Mouse (Mus musculus) midbrain, embryonic 14.5 days (tissue): ENCODE data around the gene Vps37b. TPM values are rescaled to one million over a fixed set of nuclear protein-coding genes. Genes with fewer than 3 reads are reported as not detected.

Source experiments
- ATAC-seq: fragments of 200-750 bp; cut with Nextera tagmentation; 2 replicates; pipeline ENCODE4 v1.8.0; 2017; ENCODE audit warnings: moderate number of reproducible peaks, moderate library complexity; ENCODE audit not compliant: low FRiP score, low TSS enrichment
- DNase-seq: peaks from one replicate; pipeline ENCODE4 v3.0.0-alpha.2; 2015
- H3K27ac ChIP-seq: fragments of 300-500 bp; sonication (generic); replicated peaks from 2 replicates; pipeline ENCODE4 v1.5.1; 2014; ENCODE audit warnings: mild to moderate bottlenecking, low read depth, low read length, moderate library complexity
- H3K27me3 ChIP-seq: fragments of 300-500 bp; sonication (generic); 2 replicates; pipeline ENCODE4 v1.6.1; 2014; ENCODE audit warnings: low read length, control low read depth, mixed read lengths; ENCODE audit not compliant: control insufficient read depth, insufficient read depth
- H3K36me3 ChIP-seq: fragments of 300-500 bp; sonication (generic); 2 replicates; pipeline ENCODE4 v1.6.1; 2014; ENCODE audit warnings: low read length, control low read depth; ENCODE audit not compliant: control insufficient read depth, insufficient read depth
- H3K4me1 ChIP-seq: fragments of 300-500 bp; sonication (generic); 2 replicates; pipeline ENCODE4 v1.6.1; 2014; ENCODE audit warnings: mild to moderate bottlenecking, antibody characterized with exemption, low read length, control low read depth; ENCODE audit not compliant: control insufficient read depth, insufficient read depth
- H3K4me2 ChIP-seq: fragments of 300-500 bp; sonication (generic); 2 replicates; pipeline ENCODE4 v1.6.1; 2014; ENCODE audit warnings: mild to moderate bottlenecking, low read length, moderate library complexity
- H3K4me3 ChIP-seq: fragments of 300-500 bp; sonication (generic); replicated peaks from 2 replicates; pipeline ENCODE4 v1.5.1; 2014; ENCODE audit warnings: low read depth, low read length
- H3K9ac ChIP-seq: fragments of 300-500 bp; sonication (generic); replicated peaks from 2 replicates; pipeline ENCODE4 v1.6.1; 2014; ENCODE audit warnings: mild to moderate bottlenecking, low read length, moderate library complexity
- H3K9me3 ChIP-seq: fragments of 300-500 bp; sonication (generic); 2 replicates; pipeline ENCODE4 v1.6.1; 2016; ENCODE audit warnings: low read length, control low read depth, mixed read lengths; ENCODE audit not compliant: control insufficient read depth
- WGBS: fragments of 180-500 bp; shearing (Covaris S2); extraction: QIAGEN DNeasy Blood & Tissue Kit; methylation state at CpG from one replicate; pipeline ENCODE4 v1.1.7; 2014; 5-methylcytosine and 5-hydroxymethylcytosine counted together
- polyA plus RNA-seq: library from polyadenylated mRNA; unstranded; fragments of >200 nt; fragmentation: Nextera tagmentation; extraction: Ambion mirVana; gene quantifications from 2 replicates; pipeline ENCODE4 v1.2.1, GENCODE M21; 2014

Gene Vps37b
- polyA plus RNA-seq, 1 experiment from 2014 or later: 72.4 TPM

DNA sequence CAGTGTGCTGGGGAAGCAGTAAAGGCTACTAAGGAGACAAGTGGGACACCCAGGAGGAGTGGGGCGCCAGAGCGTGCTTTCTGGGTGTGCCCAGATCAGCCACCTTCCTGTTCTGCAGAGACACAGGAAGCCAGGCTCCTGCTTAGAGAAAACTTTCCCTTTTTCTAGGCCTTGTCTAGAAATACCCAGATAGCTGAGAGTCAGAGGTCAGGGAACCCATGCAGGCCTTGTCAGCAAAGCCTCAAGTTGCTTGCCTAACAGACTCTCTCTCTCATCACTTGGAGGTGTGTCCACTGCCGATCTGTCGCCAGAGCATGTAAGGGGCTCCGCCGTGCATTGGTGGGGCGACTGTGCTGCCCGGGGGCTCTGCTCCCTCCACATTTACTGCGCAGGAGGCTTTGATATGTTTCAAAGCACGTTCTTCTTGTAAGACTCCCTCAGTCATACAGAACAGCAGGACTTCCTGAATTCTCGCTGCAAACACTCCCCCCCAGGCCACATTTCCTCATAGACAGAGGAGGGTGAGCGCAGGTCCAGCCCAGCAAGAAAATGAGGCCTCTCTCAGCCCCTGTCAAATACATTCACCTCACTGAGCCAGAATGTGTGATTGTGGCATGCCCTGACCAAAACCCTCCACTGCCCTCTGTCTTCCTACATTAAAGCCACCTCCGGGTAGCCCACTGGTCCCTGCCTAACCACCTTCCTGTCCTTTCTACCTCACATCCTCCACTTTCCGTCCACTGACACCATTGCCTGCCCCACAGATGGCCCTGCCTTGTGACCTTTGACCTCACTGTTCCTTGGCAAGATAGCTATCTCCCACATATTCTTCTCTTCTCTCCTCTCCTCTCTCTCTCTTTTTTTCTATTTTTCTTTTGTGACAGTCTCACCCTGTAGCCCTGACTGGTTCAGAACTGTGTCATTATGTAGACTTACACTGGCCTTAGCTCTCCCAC, 18.3 kb upstream of the Vps37b start:
- Histone ChIP-seq H3K4me3 (no peak overlapping the region), H3K4me1 (0 out of 2 replicates have a peak, but pooled peaks cover 4% of the 10 kb centered on the region), H3K27me3 (no peaks in the 10 kb centered on the region), H3K36me3 (no peaks in the 10 kb centered on the region), H3K9ac (no peak overlapping the region), H3K9me3 (no peaks in the 10 kb centered on the region), H3K4me2 (no peak overlapping the region), H3K27ac (peak overlapping the region; percentile 34; the same call in 1 of the 2 replicates)
- 54% methylated on average over 14 of the region's 14 CpGs for WGBS
- no peak for DNase-seq
- ATAC-seq: no peak

DNA sequence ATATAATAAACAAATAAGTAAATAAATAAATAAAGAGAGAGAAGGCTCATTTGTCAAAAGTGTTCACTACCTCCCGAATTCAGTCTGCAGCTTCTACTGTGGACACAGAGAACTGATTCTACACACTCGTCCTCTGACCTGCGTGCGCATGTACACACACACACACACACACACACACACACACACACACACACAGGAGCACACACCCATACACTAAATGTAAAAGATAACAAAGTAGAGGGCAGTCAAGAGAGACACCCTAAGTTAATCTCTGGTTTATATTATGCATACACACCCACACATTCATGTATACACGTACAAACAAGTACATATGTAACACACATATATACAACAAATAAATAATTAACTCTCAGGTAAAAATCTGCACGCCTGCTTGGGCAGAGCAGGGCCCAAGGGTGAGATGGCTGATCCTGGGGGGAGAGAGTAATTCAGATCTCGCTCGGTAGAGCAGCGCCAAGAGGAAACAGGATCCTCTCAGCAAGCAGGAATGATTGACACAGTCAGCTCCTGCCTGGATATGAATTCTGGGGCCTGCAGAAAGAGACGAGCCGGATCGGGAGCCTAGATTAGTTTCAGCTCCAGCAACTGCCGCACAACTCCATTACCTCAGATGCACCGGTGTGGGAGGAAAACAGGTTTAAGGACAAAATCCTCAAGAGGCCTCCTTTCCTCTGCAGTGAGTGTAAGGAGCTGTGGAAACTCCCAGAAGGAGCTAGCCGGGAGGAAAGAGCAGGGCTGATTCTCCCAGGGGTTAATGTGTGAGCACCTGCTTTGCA, 17.4 kb upstream of the Vps37b start:
- DNase-seq (no peak), ATAC-seq (no peak)
- Histone ChIP-seq H3K4me2 (no peak overlapping the region), H3K4me3 (no peak overlapping the region), H3K27ac (peak overlapping the region; percentile 34; the same call in 1 of the 2 replicates), H3K9ac (no peak overlapping the region), H3K9me3 (no peaks in the 10 kb centered on the region), H3K4me1 (0 out of 2 replicates have a peak, but pooled peaks cover 7% of the 10 kb centered on the region), H3K36me3 (no peaks in the 10 kb centered on the region), H3K27me3 (no peaks in the 10 kb centered on the region)
- WGBS: 61% methylated on average over 15 of the region's 15 CpGs

DNA sequence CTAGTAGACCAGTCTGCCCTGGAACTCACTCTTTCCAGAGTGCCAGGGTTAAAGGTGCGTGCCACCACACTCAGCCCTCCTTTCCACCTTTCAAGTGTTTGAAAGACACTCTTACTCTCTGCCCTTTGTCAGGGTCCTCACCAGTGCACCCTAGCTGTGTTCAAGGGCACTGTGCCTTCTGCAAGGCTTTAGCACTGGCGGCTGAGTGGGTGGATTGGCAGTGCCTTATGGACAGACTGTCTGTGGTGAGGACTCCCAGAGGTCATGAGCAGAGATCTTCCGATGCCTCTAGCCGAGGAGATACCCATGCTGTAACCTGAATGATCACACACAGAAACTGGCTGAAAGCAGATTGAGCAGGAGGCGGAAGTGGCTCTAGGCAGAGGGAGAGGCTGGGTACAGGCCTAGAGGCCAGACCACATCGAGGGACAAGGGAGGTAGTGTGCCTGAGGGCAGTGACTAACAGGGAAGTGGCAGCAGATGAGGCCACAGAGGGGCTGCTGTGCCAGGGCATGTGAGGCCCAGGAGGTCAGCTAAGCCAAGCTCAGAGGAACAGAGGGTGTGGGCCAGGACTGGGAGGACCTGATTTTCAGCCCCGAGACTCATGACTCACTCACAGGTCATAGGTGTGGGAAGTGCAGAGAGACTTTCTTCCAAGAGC, 14.8 kb upstream of the Vps37b start:
- DNase-seq (no peak), ATAC-seq (no peak)
- H3K27ac ChIP-seq: no peak overlapping the region
- no peaks in the 10 kb centered on the region for H3K36me3 ChIP-seq
- no peak overlapping the region for H3K4me3 ChIP-seq
- H3K4me1 ChIP-seq: 0 out of 2 replicates have a peak, but pooled peaks cover 13% of the 10 kb centered on the region
- H3K9ac ChIP-seq: no peak overlapping the region; the same call in 1 of the 2 replicates
- no peaks in the 10 kb centered on the region for H3K27me3 ChIP-seq
- 80% methylated on average over 7 of the region's 7 CpGs for WGBS
- H3K4me2 ChIP-seq: no peak overlapping the region
- H3K9me3 ChIP-seq: no peaks in the 10 kb centered on the region

DNA sequence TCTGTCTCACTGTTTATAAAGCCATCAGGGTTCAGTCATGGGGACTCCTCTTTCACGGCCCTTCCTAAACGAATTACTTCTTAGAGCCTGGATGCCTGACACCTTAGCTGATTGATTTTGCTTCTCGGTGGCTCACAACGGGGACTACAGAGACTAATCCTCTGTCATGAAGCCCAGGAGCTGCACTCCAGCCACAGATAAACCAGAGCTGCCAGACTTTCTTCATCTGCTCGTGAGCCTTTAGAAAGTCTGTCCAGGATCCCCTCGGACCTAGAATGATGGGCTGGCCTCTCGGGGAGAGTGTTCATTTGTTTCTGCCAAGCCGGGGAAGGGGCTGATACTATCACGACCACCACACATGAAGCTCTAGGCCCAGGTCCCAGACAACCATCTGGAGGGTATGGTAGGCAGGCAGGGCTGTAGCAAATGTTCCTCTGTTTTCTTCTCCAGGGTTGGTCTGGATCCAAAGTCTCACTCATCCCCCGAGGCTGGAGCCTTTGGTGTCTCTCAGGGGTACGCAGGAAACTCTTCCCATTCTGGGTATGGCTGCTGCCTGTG, 13.5 kb upstream of the Vps37b start:
- Histone ChIP-seq H3K27ac (peak overlapping the region; percentile 43; the same call in 1 of the 2 replicates), H3K9ac (no peak overlapping the region), H3K36me3 (no peaks in the 10 kb centered on the region), H3K9me3 (no peaks in the 10 kb centered on the region), H3K27me3 (no peaks in the 10 kb centered on the region), H3K4me1 (0 out of 2 replicates have a peak, but pooled peaks cover 13% of the 10 kb centered on the region), H3K4me3 (no peak overlapping the region), H3K4me2 (no peak overlapping the region)
- DNase-seq: peak; percentile 49
- 15% methylated on average over 11 of the region's 11 CpGs for WGBS
- no peak for ATAC-seq

DNA sequence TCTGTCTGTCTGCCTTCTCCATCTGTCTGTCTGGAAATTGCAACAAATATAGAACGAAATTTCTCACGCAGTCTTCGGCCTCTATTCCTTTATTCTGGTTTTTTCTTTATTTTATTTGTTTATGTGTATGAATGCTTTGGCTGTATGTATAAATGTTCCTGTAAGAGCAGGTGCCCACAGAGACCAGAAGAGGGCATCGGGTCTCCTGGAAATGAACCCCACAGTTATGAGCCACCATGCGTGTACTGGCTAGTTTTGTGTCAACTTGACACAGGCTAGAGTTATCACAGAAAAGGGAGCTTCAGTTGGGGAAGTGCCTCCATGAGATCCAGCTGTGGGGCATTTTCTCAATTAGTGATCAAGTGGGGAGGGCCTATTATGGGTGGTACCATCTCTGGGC, 11.9 kb upstream of the Vps37b start:
- Histone ChIP-seq H3K27ac (peak overlapping the region; percentile 81), H3K4me2 (no peak overlapping the region), H3K36me3 (no peaks in the 10 kb centered on the region), H3K4me1 (0 out of 2 replicates have a peak, but pooled peaks cover 13% of the 10 kb centered on the region), H3K9ac (no peak overlapping the region), H3K27me3 (no peaks in the 10 kb centered on the region), H3K4me3 (no peak overlapping the region), H3K9me3 (no peaks in the 10 kb centered on the region)
- 52% methylated on average over 5 of the region's 5 CpGs for WGBS
- DNase-seq (no peak), ATAC-seq (no peak)

DNA sequence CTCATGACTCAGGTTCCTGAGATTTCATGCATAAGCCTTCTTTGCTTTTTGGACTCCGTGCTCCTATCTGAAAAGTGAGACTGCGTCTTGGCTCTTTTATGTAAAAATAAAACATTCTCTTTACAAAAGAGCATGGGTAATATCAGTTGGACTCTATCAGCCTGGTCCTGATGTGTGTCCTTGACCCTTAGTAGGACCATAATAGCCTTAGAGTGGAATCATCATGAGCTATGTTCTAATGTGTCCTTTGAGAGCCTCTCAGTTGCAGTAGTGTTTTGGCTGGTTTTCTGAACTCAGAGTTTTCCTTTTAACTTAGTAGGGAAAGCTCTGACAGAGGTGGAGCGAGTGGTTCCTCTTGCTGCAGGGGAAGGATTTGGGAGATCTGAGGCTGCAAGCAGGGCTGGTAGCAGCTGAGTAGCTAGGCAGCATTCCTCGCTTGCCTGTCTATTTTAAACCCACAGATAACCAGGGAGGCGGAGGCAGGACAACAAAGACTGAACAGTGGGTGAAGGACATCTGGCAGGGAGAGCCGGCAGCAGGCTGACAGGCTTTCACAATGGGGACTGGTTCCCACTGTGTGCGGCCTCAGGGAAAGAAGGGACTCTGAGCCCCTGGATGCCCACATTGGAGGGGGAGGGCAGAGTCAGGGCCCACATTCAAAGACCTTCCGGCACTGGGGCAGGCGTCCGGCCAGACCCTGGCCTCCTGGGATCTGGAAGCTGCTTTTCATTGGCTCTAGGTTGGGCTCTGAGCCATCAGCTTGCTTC, 11.3 kb upstream of the Vps37b start:
- DNase-seq (peak; percentile 82), ATAC-seq (peak; percentile 92)
- H3K36me3 ChIP-seq: no peaks in the 10 kb centered on the region
- H3K9ac ChIP-seq: no peak overlapping the region
- no peaks in the 10 kb centered on the region for H3K9me3 ChIP-seq
- 0 out of 2 replicates have a peak, but pooled peaks cover 13% of the 10 kb centered on the region for H3K4me1 ChIP-seq
- H3K4me2 ChIP-seq: no peak overlapping the region
- no peaks in the 10 kb centered on the region for H3K27me3 ChIP-seq
- H3K27ac ChIP-seq: peak overlapping the region; percentile 81
- H3K4me3 ChIP-seq: no peak overlapping the region
- WGBS: 10% methylated on average over 10 of the region's 10 CpGs

DNA sequence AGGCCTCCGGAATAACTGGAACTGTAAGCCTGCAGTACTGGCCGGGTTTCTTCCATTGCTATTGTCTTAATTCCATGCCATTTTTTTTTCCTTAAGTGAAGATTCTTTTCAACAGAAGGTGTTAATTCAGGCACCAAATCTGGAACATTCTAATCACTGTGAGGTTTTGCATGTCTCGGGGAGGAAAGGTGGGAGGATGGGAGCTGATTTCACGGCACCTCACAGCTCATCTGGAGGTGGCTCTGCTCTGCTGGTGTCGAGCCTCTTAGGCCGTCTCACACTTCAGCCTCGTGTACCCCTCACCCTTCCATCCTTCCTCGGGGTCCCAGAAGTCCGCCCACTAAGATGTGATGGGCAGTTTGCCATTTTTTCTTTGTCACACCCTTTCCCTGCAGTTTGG, 9.0 kb upstream of the Vps37b start:
- H3K27ac ChIP-seq: no peak overlapping the region
- H3K27me3 ChIP-seq: no peaks in the 10 kb centered on the region
- H3K4me1 ChIP-seq: 0 out of 2 replicates have a peak, but pooled peaks cover 13% of the 10 kb centered on the region
- DNase-seq (no peak), ATAC-seq (no peak)
- WGBS: 78% methylated on average over 9 of the region's 9 CpGs
- no peaks in the 10 kb centered on the region for H3K36me3 ChIP-seq
- H3K4me3 ChIP-seq: no peak overlapping the region
- H3K9ac ChIP-seq: no peak overlapping the region
- no peaks in the 10 kb centered on the region for H3K9me3 ChIP-seq
- no peak overlapping the region for H3K4me2 ChIP-seq
